Mouse (Mus musculus) heart, adult 2 months (tissue): ENCODE results near the gene 2310030G06Rik.

Source experiments
- CTCF ChIP-seq: fragments of 200-600 bp; IDR thresholded peaks from 2 replicates; pipeline ENCODE4 v1.8.1; 2022; ENCODE audit warnings: antibody characterized with exemption, mild to moderate bottlenecking, moderate library complexity
- EP300 ChIP-seq: fragments of 200-500 bp; IDR thresholded peaks from 2 replicates; pipeline ENCODE4 v1.6.1; 2011; ENCODE audit warnings: low read depth, low read length, control low read depth; ENCODE audit not compliant: insufficient read depth
- POLR2A ChIP-seq: fragments of 200-500 bp; IDR thresholded peaks from 2 replicates; pipeline ENCODE4 v1.6.1; 2011; ENCODE audit warnings: mild to moderate bottlenecking, low read depth, low read length, control low read depth; ENCODE audit not compliant: insufficient read depth

GRCm38 (mm10) chr9:50768107-50769002, 22.0 kb upstream of the 2310030G06Rik start, which contains the start of gene Fdxacb1:
- TF ChIP-seq CTCF = peak; percentile 97
- peak; percentile 73 for TF ChIP-seq EP300
- TF ChIP-seq POLR2A = peak; percentile 37; the same call in 1 of the 2 replicates
